Mouse (Mus musculus) limb, embryonic 14.5 days (tissue): ENCODE measurements at regions not wholly inside any gene's neighbourhood (a gene's known extent, or its start where the extent isn't known, plus 50 kb on each side); places are given as distances from the start of the nearest gene placed in this dataset.

Experiments
- ATAC-seq: fragments of 200-750 bp; cut with Nextera tagmentation; 2 replicates; pipeline ENCODE4 v1.8.0; 2017; ENCODE audit warnings: low read depth, moderate number of reproducible peaks, moderate TSS enrichment; ENCODE audit not compliant: low FRiP score
- DNase-seq: peaks from one replicate; pipeline ENCODE4 v3.0.0-alpha.2; 2015; ENCODE audit warnings: low spot score
- H3K27ac ChIP-seq: fragments of 300-500 bp; sonication (generic); replicated peaks from 2 replicates; pipeline ENCODE4 v1.5.1; 2014; ENCODE audit warnings: low read depth, mild to moderate bottlenecking, low read length, moderate library complexity, mixed read lengths
- H3K27me3 ChIP-seq: fragments of 300-500 bp; sonication (generic); 2 replicates; pipeline ENCODE4 v1.6.1; 2014; ENCODE audit warnings: low read length, mixed read lengths; ENCODE audit not compliant: control insufficient read depth, insufficient read depth
- H3K36me3 ChIP-seq: fragments of 300-500 bp; sonication (generic); 2 replicates; pipeline ENCODE4 v1.6.1; 2014; ENCODE audit warnings: mild to moderate bottlenecking, low read length, moderate library complexity, mixed read lengths; ENCODE audit not compliant: control insufficient read depth, insufficient read depth
- H3K4me1 ChIP-seq: fragments of 300-500 bp; sonication (generic); 2 replicates; pipeline ENCODE4 v1.6.1; 2014; ENCODE audit warnings: antibody characterized with exemption, low read length, mixed read lengths; ENCODE audit not compliant: control insufficient read depth, insufficient read depth
- H3K4me2 ChIP-seq: fragments of 300-500 bp; sonication (generic); replicated peaks from 2 replicates; pipeline ENCODE4 v1.6.1; 2014; ENCODE audit warnings: low read depth, mild to moderate bottlenecking, low read length, moderate library complexity; ENCODE audit not compliant: severe bottlenecking
- H3K4me3 ChIP-seq: fragments of 300-500 bp; sonication (generic); replicated peaks from 2 replicates; pipeline ENCODE4 v1.5.1; 2014; ENCODE audit warnings: low read length
- H3K9ac ChIP-seq: fragments of 300-500 bp; sonication (generic); 2 replicates; pipeline ENCODE4 v1.6.1; 2014; ENCODE audit warnings: mild to moderate bottlenecking, low read depth, low read length, moderate library complexity; ENCODE audit not compliant: severe bottlenecking
- H3K9me3 ChIP-seq: fragments of 300-500 bp; sonication (generic); 2 replicates; pipeline ENCODE4 v1.6.1; 2016; ENCODE audit warnings: low read length; ENCODE audit not compliant: control insufficient read depth
- POLR2A ChIP-seq: fragments of 200-500 bp; IDR thresholded peaks from 2 replicates; pipeline ENCODE4 v1.8.0; 2012; ENCODE audit warnings: inconsistent platforms, mild to moderate bottlenecking, moderate library complexity, borderline replicate concordance; ENCODE audit not compliant: insufficient read depth, insufficient read length; ENCODE audit errors: extremely low read depth
- whole genome bisulfite sequencing: fragments of 180-500 bp; shearing (Covaris S2); extraction: QIAGEN DNeasy Blood & Tissue Kit; methylation state at CpG from one replicate; pipeline ENCODE4 v1.1.7; 2014; 5-methylcytosine and 5-hydroxymethylcytosine counted together

DNA sequence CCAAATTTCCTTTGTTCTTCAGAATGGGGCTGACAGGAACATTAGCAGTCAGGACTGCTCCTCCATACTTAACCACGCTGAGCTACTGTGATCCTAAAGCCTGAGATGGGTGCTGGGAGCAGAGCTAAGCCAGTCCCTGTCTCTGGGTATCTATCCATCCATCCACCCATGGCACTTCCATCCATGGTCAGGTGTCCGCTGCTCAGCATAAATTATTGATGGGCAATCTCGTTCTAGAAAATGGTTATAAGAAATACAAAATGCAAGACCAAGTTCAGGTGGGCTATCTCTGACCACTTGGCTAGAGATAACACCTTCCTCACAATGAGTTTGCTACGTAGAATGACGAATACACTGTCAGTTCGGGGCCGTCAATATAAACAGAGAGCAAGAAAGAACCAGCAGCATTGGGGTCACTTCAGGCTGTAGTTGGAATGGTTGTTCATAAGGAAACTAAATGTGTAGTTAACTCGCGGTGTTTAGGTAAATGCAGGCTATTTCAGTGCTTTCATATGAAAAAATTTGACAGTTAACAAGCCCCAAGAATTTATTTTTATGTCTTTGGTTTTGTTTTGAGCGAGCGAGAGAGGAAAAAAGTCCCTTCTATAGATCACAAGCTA lies 453.9 kb upstream of the Pou3f3 start:
- Histone ChIP-seq H3K27me3 (no peaks in the 10 kb centered on the region), H3K4me1 (peaks cover 11% of the 10 kb centered on the region; the same call in 1 of the 2 replicates), H3K9me3 (no peaks in the 10 kb centered on the region), H3K4me3 (no peak overlapping the region), H3K9ac (no peak overlapping the region), H3K36me3 (no peaks in the 10 kb centered on the region), H3K4me2 (no peak overlapping the region), H3K27ac (no peak overlapping the region)
- ATAC-seq: no peak
- WGBS: 83% methylated on average over 11 of the region's 11 CpGs
- no peak for TF ChIP-seq POLR2A
- no peak for DNase-seq

DNA sequence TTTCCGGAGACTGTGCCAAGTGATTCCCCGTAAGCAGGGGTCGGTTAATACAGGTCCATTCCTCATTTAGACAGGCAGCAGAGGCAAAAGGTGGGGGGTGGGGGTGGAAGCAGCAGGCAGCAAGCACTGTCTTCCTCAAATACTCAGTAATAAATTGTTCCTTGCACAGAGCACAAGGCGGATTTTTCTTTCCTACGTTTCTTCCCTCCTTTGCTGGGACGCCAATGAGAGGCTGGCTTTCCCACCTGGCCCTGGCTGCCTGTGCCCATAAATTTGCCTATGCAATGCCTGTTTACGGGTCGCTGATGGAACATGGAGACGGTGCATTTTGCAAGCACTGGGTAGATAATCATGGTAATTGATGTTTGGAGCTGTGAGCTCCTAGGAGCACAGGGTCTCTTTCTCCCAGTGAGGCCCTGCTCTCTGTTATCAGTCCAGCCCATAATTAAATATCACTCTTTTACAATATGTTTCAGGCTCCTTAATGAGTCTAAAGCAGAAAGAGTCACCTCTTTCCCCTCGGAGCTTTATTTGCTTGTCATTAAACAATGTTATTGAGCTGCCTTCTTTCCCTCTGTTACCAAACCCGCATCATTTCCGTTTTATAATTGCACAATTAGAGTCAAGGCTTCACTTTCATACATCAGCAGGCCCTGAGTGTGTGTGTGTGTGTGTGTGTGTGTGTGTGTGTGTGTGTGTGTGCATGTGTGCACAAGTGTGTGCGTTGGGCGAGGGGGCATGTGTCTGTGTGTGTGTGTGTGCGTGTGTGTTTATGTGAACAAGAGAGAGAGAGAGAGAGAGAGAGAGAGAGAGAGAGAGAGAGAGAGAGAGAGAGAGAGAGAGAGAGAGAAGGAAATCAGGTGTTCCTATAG lies 452.7 kb upstream of the Pou3f3 start:
- no peak for TF ChIP-seq POLR2A
- Histone ChIP-seq H3K4me2 (no peak overlapping the region), H3K27ac (no peak overlapping the region), H3K4me1 (peaks cover 11% of the 10 kb centered on the region; the same call in 1 of the 2 replicates), H3K4me3 (no peak overlapping the region), H3K27me3 (no peaks in the 10 kb centered on the region), H3K9me3 (no peaks in the 10 kb centered on the region), H3K9ac (no peak overlapping the region), H3K36me3 (no peaks in the 10 kb centered on the region)
- ATAC-seq (no peak), DNase-seq (no peak)
- WGBS: 16% methylated on average over 15 of the region's 15 CpGs

DNA sequence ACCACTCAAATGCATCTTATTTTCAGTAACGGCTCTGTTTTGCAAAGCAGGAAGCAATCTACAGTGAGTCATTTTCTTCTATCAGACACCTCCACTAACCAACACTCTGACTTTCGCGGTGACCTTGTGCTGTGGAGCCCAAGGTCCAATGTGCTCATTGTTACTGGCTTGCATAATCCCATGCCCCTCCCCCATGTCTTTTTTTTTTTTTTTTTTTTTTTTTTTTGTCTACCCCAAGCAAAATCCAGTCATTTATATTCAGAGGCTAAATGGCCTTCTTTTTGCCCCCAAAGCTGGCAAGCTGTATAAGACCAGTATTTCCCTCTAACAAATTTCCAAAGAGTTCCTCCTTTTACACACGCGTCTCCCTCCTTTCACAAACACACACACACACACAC lies 452.1 kb upstream of the Pou3f3 start:
- H3K9ac ChIP-seq: 0 out of 2 replicates have a peak overlapping the region, but pooled peaks have one; percentile 12
- H3K36me3 ChIP-seq: no peaks in the 10 kb centered on the region
- DNase-seq (no peak), ATAC-seq (no peak)
- peak overlapping the region; percentile 35 for H3K4me2 ChIP-seq
- no peak overlapping the region for H3K27ac ChIP-seq
- no peaks in the 10 kb centered on the region for H3K27me3 ChIP-seq
- 0 out of 2 replicates have a peak overlapping the region, but pooled peaks have one; percentile 4 for H3K4me3 ChIP-seq
- H3K4me1 ChIP-seq: peaks cover 11% of the 10 kb centered on the region; the same call in 1 of the 2 replicates
- 32% methylated on average over 5 of the region's 5 CpGs for WGBS
- no peaks in the 10 kb centered on the region for H3K9me3 ChIP-seq
- no peak for TF ChIP-seq POLR2A

DNA sequence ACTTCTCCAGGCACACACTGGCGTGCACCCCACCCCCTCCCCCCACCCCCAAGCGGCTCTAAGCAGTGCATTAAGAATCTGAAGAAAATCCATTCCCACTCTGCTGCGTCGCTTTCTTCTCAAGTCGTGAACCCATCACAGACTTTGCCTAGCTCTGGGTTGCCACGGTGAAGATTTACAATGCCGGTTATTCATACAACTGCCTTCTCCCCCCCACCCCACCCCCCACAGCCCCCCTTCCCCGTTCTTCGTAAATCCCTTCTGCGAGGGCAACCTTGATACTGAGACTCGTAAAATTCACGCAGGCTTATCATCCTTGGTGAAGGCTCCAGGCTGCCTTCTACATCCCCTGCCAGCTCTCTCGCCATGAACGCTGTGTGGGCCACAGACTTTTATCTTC lies 451.7 kb upstream of the Pou3f3 start:
- no peak overlapping the region for H3K27ac ChIP-seq

DNA sequence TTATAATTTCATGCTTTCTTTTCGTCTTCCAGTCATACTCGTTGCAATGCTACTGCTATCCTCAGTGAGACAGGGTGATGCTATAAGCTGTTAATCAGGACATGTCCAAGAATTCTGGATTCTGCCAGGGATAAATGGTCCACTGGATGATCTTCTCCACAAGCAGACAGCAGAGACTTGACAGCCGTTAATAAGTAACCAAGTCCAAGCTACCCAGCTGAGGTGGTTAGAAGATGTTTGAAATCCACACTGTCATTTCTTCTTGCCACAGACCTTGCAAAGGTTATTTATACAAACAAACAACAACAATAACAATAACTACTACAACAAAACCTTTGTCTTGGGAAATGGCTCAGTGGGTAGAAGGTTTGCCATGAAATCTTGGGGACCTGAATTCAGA lies 443.2 kb upstream of the Pou3f3 start:
- H3K4me1 ChIP-seq: no peaks in the 10 kb centered on the region
- no peak for ATAC-seq
- H3K36me3 ChIP-seq: no peaks in the 10 kb centered on the region
- H3K9me3 ChIP-seq: no peaks in the 10 kb centered on the region
- H3K27ac ChIP-seq: no peak overlapping the region
- H3K27me3 ChIP-seq: no peaks in the 10 kb centered on the region
- TF ChIP-seq POLR2A: no peak
- H3K4me3 ChIP-seq: no peak overlapping the region
- no peak overlapping the region for H3K4me2 ChIP-seq
- H3K9ac ChIP-seq: no peak overlapping the region
- 84% methylated on average over 3 of the region's 3 CpGs for WGBS
- DNase-seq: no peak

More for the DNA sequence above, 451.7 kb upstream of the Pou3f3 start:
- H3K27me3 ChIP-seq: no peaks in the 10 kb centered on the region
- H3K9me3 ChIP-seq: no peaks in the 10 kb centered on the region
- DNase-seq: no peak
- 0 out of 2 replicates have a peak overlapping the region, but pooled peaks have one; percentile 12 for H3K9ac ChIP-seq
- H3K4me2 ChIP-seq: peak overlapping the region; percentile 35
- H3K36me3 ChIP-seq: no peaks in the 10 kb centered on the region
- H3K4me3 ChIP-seq: 0 out of 2 replicates have a peak overlapping the region, but pooled peaks have one; percentile 4
- ATAC-seq: no peak
- peaks cover 11% of the 10 kb centered on the region; the same call in 1 of the 2 replicates for H3K4me1 ChIP-seq
- no peak for TF ChIP-seq POLR2A
- 8% methylated on average over 14 of the region's 14 CpGs for WGBS
